Mouse (Mus musculus) common myeloid progenitor, adult 5-6 weeks (primary cell): ENCODE measurements around the gene Sec61a1. TPM values are rescaled to one million over a fixed set of nuclear protein-coding genes. Genes with fewer than 3 reads are reported as not detected.

ENCODE experiments used
- ATAC-seq: replicated peaks from 2 replicates; pipeline ENCODE4 v1.8.0; 2016; ENCODE audit warnings: low read depth, mild to moderate bottlenecking, moderate TSS enrichment, inconsistent platforms; ENCODE audit not compliant: poor library complexity, severe bottlenecking
- total RNA-seq: library from RNA; stranded (forward); fragments of 200-1000, 187-1606 nt; gene quantifications from 2 replicates; pipeline ENCODE4 v1.2.3, GENCODE M21; 2017

The Sec61a1 gene
- 76.9 and 101 TPM in 2 replicates for total RNA-seq

GRCm38 (mm10) chr6:88518404-88519263 is at the start of gene Sec61a1:
TSS of gene Sec61a1 (minus strand) at chr6:88518905.
- ATAC-seq, result peak; percentile 94

GRCm38 (mm10) chr6:88566676-88567075 is 48.0 kb upstream of the Sec61a1 start:
- no peak for ATAC-seq

GRCm38 (mm10) chr6:88565033-88565432 is 46.3 kb upstream of the Sec61a1 start:
- no peak for ATAC-seq

- no peak for ATAC-seq
These were observed 41.5 kb upstream of the Sec61a1 start for GRCm38 (mm10) chr6:88560156-88560555.

- ATAC-seq, result no peak
These were observed 41.0 kb upstream of the Sec61a1 start for GRCm38 (mm10) chr6:88559688-88560087.

- no peak for ATAC-seq
These were observed 39.4 kb upstream of the Sec61a1 start for GRCm38 (mm10) chr6:88558076-88558475.

GRCm38 (mm10) chr6:88557548-88557947 is 38.8 kb upstream of the Sec61a1 start:
- no peak for ATAC-seq

GRCm38 (mm10) chr6:88549916-88550315 is 31.2 kb upstream of the Sec61a1 start:
- ATAC-seq, result no peak

- ATAC-seq, result no peak
These were observed 30.6 kb upstream of the Sec61a1 start for GRCm38 (mm10) chr6:88549137-88549814.

GRCm38 (mm10) chr6:88548405-88549049 is 29.8 kb upstream of the Sec61a1 start:
- ATAC-seq, result no peak

- no peak for ATAC-seq
These were observed 26.7 kb upstream of the Sec61a1 start for GRCm38 (mm10) chr6:88545397-88545790.

- peak; percentile 86 for ATAC-seq
These were observed 26.1 kb upstream of the Sec61a1 start for GRCm38 (mm10) chr6:88544644-88545396.

- ATAC-seq, result no peak
These were observed 25.5 kb upstream of the Sec61a1 start for GRCm38 (mm10) chr6:88544241-88544640.

GRCm38 (mm10) chr6:88540093-88540755 is 21.5 kb upstream of the Sec61a1 start:
- ATAC-seq, result no peak

- no peak for ATAC-seq
These were observed 11.6 kb upstream of the Sec61a1 start for GRCm38 (mm10) chr6:88530306-88530705.

GRCm38 (mm10) chr6:88524056-88524455 is 5.4 kb upstream of the Sec61a1 start:
- no peak for ATAC-seq

- ATAC-seq, result no peak
These were observed 4.7 kb upstream of the Sec61a1 start for GRCm38 (mm10) chr6:88523451-88523850.

- ATAC-seq, result no peak
These were observed 4.3 kb upstream of the Sec61a1 start for GRCm38 (mm10) chr6:88523043-88523442.

- ATAC-seq, result peak; percentile 52
These were observed 3.9 kb upstream of the Sec61a1 start for GRCm38 (mm10) chr6:88522606-88523005.

- no peak for ATAC-seq
These were observed 3.1 kb upstream of the Sec61a1 start for GRCm38 (mm10) chr6:88521821-88522220.
